Mouse (Mus musculus): ENCODE data around the gene Slc6a1.

The Slc6a1 gene

DNA sequence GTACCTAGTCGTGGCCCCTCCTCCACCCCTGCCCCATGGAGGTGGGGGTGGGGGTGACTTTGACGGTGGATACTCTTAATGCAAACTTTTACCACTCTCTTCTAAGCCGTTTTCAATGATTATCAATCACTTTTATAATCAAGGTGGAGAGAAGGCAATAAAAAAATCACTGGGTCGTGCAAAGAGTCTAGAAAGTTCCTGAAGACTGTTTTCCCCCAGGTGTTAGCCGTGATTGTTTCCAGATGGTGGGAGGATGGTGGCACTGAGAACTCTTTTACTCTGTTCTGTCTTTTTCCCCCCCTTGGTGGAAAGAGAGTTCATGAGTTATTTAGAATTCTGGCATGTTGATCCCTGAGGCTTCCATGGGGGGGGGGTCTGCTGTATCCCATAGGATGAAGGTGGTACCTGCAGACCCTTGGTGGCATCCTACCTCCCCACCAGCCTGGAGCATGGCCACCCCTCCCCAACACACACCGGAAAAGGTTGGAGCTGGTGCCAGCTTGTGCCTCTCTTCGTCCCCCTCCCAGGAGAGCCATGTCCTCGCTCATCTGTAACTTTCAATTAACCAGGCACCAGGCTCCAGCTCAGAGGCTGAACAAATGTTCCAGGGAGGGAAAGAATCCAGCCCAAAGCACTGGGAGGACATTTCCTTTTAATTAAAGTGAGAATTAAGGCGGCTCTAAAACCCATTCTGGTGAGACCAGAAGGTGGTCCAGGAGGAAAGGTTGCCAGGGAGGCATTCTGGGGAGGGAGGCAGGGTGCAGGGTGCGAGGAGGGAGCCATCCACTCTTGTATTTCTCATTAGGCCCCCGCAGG is 53.9 kb downstream of the Slc6a1 start:
- in situ Hi-C loops (cut with MboI; ENCODE audit: low pct_unique_long_range_greater_than_20kb in 1 of 2, low sequenced_read_pairs in 2 of 2, unreplicated experiment in 1 of 2): loop anchor here in 1 of 2 experiments (10.0 kb wide), 1 partner anchor 242 kb away; no protein-coding TSS in a partner anchor

DNA sequence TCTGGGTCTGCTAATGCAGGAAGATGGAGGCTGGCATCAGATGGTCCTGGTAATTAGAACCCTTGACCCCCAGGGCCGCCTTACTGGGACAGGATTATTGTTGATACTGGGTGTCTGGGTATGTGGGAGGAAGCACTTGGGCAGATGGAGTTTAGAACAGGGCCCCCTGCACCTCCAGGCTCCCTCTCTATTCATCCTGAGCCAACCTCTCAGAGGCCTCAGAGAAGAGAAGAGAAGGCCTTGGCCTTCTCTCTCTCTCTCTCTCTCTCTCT is 54.4 kb downstream of the Slc6a1 start:
- in situ Hi-C loops (cut with MboI; ENCODE audit: low pct_unique_long_range_greater_than_20kb in 1 of 2, low sequenced_read_pairs in 2 of 2, unreplicated experiment in 1 of 2): loop anchor here in 1 of 2 experiments (10.0 kb wide), 1 partner anchor 242 kb away; no protein-coding TSS in a partner anchor

DNA sequence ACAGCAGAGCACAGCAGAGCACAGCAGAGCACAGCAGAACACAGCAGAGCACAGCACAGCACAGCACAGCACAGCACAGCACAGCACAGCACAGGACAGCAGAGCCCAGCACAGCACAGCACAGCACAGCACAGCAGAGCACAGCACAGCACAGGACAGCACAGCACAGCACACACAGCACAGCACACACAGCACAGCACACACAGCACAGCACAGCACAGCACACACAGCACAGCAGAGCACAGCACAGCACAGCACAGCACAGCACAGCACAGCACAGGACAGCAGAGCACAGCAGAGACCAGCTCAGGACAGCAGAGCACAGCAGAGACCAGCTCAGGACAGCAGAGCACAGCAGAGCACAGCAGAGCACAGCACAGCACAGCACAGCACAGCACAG is 58.9 kb downstream of the Slc6a1 start:
- in situ Hi-C loops (cut with MboI; ENCODE audit: low pct_unique_long_range_greater_than_20kb in 1 of 2, low sequenced_read_pairs in 2 of 2, unreplicated experiment in 1 of 2): loop anchor here in 1 of 2 experiments (5.0 kb wide), 1 partner anchor 119 kb away; no protein-coding TSS in a partner anchor

DNA sequence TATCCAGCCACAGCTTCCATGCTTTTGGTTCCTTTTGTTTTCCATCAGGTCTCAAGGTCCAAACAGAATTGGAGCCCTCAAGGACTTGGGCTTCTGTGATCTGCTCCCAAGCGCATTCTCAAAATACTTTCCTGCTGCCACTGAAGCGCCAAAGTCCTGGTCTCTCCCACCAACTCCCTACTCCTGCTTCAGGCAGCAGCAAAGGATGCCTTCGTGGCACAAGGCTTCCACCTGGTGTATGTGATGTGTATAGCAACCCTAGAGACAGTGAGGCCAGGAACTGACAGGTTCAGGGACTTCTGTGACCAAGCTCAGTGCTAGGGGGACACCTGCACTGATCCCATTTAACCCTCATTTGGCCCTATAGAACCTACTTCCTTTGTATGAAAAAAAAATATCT is 61.3 kb downstream of the Slc6a1 start:
- in situ Hi-C loops (cut with MboI; ENCODE audit: low pct_unique_long_range_greater_than_20kb in 1 of 2, low sequenced_read_pairs in 2 of 2, unreplicated experiment in 1 of 2): loop anchor here in 1 of 2 experiments (5.0 kb wide), 1 partner anchor 121 kb away; no protein-coding TSS in a partner anchor

DNA sequence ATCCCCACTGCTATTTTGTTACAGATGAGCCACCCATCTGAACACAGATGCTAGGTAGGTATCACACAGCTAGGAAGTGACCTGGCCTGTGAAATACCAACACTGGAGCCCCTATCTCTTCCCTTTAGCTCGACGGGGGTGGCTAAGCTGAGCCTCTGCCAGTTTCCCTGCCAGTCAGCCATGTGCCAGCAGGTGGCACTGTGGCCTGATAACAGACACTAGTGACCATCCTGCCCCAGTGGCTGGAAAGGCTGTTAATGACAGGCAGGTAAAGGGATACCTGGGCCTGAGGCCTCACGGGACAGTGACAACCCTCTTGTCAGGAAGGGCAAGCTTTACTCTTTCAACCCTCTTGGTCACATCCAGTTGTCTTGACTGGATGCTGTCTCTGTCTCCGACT is 62.7 kb downstream of the Slc6a1 start:
- in situ Hi-C loops (cut with MboI; ENCODE audit: low pct_unique_long_range_greater_than_20kb in 1 of 2, low sequenced_read_pairs in 2 of 2, unreplicated experiment in 1 of 2): no loop called here

DNA sequence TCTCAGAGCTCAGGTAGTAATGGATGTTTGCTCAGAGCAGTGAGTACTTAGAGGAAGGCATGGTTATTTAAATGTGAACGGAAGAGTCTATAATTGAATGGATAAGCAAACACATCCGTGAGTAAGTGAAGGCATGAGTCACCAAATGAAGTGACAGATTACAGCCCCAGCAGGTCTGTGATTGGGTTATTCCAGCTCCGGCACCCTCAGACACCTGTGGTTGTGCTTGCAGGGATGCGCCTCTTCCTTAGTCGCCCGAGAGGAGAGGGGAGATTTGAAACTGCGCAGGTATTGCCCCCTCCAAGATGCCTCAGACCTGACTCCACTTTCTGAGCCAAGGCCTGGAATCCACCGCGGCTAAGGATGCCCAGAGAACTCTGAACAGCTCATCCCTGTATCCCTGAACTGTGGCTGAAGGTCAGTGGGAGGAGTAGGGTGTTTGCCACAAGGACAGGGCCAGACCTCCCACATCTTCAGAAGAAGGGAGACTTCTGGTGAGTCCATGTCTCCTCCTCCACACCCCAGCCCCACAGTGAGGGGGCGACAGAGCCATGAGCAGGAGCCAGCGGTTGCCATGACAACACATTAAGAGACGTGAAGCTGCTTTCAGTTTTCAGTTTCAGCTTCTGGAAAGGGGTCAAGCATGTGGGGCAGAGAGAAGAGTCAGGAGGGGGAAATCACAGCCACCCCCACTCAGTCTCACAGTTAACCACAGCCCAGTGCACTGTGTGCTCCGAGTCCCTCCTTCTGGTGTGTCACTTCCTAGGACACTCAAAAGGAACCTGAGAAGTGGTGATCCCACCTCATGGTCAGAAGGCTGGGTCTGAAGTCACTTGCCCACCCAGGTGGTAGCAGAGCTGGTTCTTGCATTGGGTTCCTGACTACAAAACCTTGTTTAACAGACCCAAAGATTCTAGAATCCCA is 65.7 kb downstream of the Slc6a1 start:
- in situ Hi-C loops (cut with MboI; ENCODE audit: low pct_unique_long_range_greater_than_20kb in 1 of 2, low sequenced_read_pairs in 2 of 2, unreplicated experiment in 1 of 2): no loop called here

DNA sequence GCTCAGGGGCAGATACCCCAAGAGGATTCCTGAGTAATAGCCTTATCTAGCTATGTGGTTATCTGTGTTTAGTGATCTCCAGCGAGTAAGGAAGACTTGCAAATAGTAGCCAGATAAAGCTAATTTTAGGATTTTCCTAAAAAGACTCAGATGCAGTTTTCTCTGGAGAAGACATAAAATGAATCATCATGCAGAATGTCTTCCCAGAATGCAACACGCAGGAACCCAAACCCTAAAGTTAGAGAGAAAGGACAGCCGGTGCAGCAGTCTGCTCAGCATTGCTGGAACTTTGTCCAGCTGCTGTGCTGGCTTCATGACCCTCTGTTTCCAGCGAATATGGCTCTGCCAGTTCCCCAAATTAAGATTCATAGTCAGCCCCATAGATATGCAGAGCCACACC is 72.2 kb downstream of the Slc6a1 start:
- in situ Hi-C loops (cut with MboI; ENCODE audit: low pct_unique_long_range_greater_than_20kb in 1 of 2, low sequenced_read_pairs in 2 of 2, unreplicated experiment in 1 of 2): no loop called here

DNA sequence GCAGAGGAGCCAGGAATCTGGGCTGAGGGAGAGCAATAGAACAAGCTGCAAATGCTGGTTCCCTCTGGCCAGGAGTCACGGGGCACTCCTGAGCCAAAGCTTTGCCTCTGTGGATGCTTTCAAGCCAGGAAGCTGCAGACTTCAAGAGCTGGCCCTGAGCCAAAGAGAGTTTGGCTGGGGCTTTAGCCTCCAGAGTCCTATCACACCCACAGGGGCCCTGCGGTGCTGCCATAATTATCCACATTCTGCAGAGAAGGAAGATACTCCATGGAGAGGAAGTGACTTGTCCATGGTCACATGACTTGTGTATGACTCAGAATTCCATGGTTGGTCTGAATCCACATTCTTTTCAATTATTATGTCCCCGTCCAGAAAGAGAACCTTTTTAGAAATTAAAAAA is 75.7 kb downstream of the Slc6a1 start:
- in situ Hi-C loops (cut with MboI; ENCODE audit: low pct_unique_long_range_greater_than_20kb in 1 of 2, low sequenced_read_pairs in 2 of 2, unreplicated experiment in 1 of 2): no loop called here

DNA sequence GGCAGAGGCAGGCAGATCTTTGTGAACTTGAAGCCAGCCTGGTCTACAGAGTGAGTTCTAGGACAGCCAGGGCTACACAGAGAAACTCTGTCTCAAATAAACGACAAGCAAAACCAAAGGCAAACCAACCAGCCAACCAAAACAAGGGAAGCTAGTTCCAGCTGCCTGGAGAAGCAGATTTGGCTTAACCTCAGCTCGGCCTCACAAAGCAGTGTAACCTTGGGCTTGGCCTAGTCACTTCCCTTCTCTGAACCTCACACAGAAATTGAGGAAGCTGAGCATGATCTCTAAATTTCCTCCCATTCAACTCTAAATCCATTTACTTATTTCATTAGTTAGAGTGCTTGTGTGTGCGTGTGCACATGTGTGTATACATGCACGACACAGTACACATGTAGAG is 79.9 kb downstream of the Slc6a1 start:
- in situ Hi-C loops (cut with MboI; ENCODE audit: low pct_unique_long_range_greater_than_20kb in 1 of 2, low sequenced_read_pairs in 2 of 2, unreplicated experiment in 1 of 2): no loop called here

DNA sequence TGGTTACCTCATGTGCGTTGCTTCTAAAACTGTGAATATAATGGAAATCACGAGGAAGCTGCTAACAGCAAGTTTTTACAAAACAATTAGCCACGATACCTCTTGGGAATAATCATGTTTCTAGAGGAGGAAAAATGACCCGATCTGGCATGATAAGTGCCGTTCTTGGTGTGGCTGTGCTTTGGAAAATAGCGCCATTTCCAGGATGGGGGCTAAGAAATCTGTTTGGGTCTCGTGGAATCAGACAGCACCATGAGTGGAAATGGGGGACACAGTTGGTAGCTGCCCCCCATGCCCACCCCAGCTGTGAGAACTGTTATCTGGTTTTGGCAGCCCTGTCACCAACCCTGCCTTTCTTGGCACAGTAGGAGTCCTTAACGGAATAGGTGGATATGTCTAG is 81.3 kb downstream of the Slc6a1 start:
- in situ Hi-C loops (cut with MboI; ENCODE audit: low pct_unique_long_range_greater_than_20kb in 1 of 2, low sequenced_read_pairs in 2 of 2, unreplicated experiment in 1 of 2): no loop called here

DNA sequence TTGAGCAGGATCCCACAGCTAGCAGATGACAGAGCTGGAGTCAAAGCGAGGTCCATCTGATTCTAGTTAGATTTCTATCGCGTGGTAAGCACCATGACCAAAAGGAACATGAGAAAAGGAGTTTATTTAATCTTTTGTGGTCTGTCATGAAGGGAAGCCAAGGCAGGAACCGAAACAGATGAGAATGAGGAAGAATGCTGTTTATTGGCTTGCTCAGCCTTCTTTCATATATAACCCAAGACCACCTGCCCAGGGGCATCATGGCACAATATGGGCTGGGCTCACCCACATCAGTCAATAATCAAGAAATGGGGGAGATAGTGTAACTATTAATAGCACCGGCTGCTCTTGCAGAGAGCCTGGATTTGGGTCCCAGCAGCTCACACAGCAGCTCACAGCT is 82.3 kb downstream of the Slc6a1 start:
- in situ Hi-C loops (cut with MboI; ENCODE audit: low pct_unique_long_range_greater_than_20kb in 1 of 2, low sequenced_read_pairs in 2 of 2, unreplicated experiment in 1 of 2): no loop called here

DNA sequence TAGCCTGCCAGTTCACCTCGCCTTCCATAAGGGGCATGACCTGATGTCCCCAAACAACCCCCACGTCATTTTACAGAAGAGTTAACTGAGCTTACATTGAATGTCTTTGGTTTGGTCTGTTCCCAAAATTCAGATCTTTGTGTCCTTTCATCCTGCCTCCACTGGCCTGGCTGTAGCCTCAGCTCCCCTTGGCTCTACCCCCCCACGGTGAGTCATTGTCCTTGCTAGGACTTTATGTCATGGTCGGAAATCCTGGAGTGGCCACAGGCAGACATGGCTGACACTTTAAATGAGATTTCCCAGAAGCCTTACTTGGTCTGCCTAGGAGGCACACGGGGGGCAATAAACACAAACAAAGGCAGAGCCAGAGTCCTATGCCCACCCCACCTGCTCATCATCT is 83.8 kb downstream of the Slc6a1 start:
- in situ Hi-C loops (cut with MboI; ENCODE audit: low pct_unique_long_range_greater_than_20kb in 1 of 2, low sequenced_read_pairs in 2 of 2, unreplicated experiment in 1 of 2): no loop called here
